Mouse (Mus musculus) ES-CJ7 (cell line): Measurements from ENCODE around the gene Thap4.

Experiments
- DNase-seq: peaks from one replicate; pipeline ENCODE4 v3.0.0; 2011; ENCODE audit warnings: low read depth, low spot score

Thap4 gene

GRCm38 (mm10) chr1:93754573-93755290, at the start of gene Thap4:
Thap4 (minus strand) TSS chr1:93754864.
- DNase-seq = peak; percentile 65

GRCm38 (mm10) chr1:93803556-93804507, 49.2 kb upstream of the Thap4 start, which contains the start of gene Ing5:
Ing5 (plus strand) TSS chr1:93803965.
- DNase-seq = peak; percentile 97

DNA sequence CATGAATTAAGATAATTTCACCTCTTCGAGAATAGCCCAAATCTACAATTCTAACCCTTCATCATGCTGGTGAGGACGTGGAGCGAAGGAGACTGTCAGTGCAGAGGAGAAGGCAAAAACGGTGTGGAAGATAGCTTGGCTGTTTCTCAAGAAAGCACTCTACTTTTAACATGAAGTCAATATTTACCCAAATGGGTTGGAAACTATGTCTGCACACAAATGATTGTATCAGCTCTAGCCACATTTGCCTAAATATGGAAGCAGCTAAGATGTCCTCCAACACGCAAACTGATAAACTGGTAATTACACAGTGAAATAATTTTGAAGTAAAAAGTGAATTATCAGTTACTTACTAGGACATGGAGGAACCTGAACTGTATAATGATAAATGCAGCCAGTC, 48.1 kb upstream of the Thap4 start:
- DNase-seq = no peak

GRCm38 (mm10) chr1:93801741-93802238, 47.1 kb upstream of the Thap4 start, which contains the start of gene Dtymk:
Dtymk (minus strand) TSS chr1:93801934.
- DNase-seq = peak; percentile 98

DNA sequence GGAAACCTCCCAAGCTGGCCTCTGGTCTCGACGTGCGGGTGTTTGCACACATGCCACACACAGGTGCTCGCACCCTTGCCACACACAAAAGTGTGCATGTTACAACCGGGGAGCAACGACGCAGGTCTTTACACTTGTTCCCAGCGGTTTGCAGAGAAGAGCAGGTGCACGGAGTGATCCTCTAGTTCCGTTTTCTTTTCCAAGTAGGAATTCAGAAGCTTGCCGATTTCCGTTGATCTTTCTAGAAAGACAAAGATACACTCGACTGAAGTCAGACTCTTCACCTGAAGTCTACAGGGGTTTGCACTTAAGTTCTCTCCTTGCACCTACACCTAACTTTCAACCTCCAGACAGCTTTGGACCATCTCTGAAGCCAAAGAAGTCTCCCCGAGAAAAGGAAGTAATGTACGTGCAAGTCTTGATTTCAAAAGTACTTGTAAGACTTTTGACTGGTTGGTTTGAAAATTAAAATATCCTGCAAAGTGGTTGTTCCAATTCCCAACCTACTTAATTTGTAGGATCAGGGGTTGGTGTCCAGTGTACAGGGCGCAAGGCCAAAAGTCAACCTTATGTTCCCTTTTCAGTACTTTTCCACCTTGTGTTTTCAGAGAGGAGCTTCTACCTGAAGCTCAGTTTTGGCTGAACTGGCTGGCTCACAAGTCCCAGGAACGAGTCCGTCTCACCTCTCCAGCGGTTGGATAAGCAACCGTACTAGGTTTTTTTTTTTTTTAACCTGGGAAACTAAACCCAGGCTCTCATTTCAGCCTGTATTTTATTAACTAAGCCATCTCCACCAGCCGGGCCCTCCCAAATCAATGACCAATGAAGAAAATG, 46.2 kb upstream of the Thap4 start:
- DNase-seq = no peak

DNA sequence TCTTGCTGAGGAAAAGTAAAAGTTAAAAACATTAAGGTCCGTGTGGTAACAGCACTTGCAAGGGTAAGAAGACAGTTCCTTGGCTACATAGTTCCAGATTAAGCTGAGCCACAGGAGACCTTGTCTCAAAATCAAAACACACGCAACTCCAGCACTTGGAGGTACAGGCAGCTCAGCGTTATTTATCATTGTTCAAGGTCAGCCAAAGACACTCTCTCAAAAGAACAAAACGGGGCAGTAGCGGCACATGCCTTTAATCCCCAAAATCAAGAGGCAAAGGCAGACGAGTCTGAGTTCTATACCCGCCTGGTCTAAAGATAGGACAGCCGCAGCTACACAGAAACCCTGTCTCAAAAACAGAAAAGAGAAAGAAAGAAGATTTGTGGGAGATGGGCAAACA, 41.2 kb upstream of the Thap4 start:
- DNase-seq = no peak

GRCm38 (mm10) chr1:93794526-93794925, 39.9 kb upstream of the Thap4 start:
- no peak for DNase-seq

DNA sequence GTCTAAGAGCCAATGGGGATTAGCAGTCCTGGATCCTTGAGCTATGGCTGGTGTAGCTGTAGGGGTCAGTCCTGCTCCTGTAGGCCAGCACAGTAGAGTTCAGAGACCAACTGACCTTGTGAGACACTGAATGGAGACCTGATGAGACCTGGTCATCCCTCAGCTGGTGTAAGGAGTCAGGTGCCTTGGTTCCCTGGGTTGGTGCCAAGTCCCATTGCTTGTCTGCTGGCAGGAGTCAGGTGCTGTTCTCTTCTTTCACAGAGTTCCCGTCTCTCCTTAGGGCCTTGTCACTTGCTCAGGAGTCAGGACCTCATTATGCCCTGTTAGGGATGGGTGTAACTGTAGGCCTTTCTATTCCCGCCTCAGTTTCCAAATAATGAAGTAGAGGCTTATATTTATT, 32.2 kb upstream of the Thap4 start:
- DNase-seq = no peak

GRCm38 (mm10) chr1:93776686-93777085, 22.0 kb upstream of the Thap4 start:
- no peak for DNase-seq

DNA sequence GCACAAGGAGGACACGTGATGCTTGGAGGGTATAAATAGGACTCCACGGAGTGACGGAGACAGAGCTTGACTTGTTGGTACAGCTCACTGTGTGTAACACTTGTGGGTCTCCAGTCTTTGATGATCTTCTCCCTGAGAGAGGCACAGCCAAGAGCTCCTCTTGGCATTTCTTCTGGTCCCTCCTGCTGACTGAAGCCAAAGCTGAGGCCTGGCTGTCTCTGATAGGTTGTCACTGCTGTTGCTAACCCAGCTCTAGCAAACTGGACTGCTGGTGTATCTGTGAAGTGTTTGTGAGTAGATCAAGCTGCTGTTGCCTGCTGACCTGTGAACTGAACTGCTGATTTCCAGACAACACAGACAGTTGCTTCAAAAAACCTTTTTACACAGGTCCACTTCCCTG, 15.2 kb upstream of the Thap4 start:
- DNase-seq = no peak

- DNase-seq = no peak
Measured at GRCm38 (mm10) chr1:93767600-93767999, 12.9 kb upstream of the Thap4 start.

DNA sequence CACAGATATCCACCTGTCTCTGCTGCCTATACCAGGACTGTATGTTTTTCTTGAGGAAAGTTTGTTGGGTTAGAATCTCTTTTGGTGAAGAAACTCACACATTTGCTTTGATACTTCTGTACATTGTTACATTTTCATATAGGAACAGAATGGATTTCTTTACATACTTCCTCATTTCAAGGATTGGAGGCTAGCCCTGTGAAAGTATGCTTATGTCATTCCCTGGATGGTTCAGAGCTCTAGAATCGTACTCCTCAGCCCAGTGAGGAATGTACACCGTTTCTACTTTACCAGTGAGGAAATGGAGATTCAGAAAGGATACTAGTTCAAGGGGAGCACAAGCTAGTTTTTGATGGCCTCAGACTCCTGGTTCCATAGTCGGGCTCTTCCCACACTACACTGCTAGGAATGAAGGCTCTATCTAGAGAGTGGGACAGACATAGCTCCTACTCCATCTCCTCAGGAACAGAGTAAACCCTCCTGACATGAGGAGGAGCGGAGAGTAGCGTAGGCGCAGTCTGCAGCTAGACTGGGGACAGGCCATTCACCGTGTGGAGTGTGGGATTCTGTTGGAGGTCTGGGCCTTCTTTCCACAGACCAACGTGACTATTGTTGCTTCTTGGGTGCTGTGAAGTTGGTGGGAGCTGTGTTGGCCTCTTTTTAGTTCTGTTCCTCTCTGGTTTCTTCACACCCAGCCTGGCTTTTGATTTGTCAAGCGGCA, 10.4 kb upstream of the Thap4 start:
- no peak for DNase-seq

- DNase-seq = peak; percentile 47
Measured at GRCm38 (mm10) chr1:93763531-93763930, 8.9 kb upstream of the Thap4 start.

DNA sequence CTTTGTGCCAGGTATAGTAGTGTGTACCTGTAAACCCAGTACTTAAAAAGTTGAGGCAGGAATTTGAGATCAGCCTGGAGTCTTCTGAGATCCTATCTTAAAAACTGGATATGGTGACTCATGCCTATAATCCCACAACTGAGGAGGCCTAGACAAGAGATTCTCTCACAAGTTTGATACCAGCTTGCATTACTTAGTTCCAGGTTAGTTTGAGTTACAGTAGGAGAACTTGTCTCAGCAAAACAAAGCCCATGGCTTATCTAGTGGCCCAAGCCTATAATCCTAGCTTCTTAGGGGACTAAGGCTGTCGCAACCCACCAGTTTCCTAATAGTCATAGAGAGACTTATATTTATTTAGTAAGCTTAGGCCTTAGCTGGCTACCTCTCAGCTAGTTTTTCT, 5.4 kb upstream of the Thap4 start:
- DNase-seq = no peak

GRCm38 (mm10) chr1:93756154-93756553, 1.5 kb upstream of the Thap4 start:
- DNase-seq = no peak

- no peak for DNase-seq
Measured at GRCm38 (mm10) chr1:93755618-93756017, 954 bp upstream of the Thap4 start.

GRCm38 (mm10) chr1:93755291-93755610, 587 bp upstream of the Thap4 start:
- DNase-seq = peak; percentile 49

DNA sequence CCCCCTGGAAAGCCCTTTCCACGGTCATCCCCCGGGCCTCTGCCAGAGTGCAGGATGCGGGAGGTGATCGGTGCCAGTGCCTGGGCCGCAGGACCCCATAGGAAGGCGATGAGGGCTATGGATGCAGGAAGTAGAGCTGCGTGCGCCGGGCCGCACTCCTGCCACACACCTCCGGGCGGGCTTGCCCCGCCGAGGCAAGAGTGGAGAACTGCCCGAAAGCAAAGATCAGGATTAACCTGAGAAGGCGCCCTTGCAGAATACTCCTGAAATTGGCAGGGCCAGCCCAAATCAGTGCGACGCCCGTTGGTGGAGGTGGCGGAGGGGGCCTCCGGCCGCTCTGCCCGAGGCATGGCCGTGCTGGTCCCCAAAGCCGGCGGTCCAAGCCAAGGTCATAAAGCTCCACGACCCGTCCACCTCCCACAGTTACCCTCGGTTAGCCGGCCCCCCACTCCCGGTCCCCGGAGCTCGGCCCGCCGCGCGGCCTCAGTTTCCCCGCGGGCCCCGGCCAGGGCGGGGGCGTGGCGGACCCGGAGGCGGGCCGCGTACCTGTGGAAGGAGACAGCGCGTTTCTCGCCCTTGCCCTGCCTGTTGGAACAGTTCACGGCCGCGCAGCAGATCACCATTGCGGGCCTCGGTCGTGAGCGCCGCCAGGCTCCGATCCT, 622 bp downstream of the Thap4 start:
- peak; percentile 28 for DNase-seq

DNA sequence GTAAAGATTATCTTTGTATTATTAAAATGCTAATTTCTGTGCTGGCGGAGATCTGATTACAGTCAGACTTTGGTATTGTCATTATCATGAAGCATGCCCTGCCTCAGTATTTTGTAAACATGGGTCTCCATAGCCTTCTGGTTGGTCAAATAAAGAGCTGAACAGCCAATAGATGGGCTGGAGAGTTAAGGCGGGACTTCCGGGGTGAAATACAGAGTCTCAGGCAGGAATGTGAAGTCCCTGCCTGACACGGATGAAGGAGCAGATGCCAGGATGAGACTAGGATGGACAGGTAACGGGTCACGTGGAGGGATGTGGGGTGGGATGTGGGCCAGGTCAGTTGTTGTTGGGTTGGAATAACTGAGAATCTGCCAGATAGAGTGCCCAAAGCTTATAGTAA, 3.4 kb downstream of the Thap4 start, which contains the start of gene Atg4b:
Atg4b (plus strand) TSS at position 211 of the 400 bp plus-strand sequence.
- peak; percentile 44 for DNase-seq

DNA sequence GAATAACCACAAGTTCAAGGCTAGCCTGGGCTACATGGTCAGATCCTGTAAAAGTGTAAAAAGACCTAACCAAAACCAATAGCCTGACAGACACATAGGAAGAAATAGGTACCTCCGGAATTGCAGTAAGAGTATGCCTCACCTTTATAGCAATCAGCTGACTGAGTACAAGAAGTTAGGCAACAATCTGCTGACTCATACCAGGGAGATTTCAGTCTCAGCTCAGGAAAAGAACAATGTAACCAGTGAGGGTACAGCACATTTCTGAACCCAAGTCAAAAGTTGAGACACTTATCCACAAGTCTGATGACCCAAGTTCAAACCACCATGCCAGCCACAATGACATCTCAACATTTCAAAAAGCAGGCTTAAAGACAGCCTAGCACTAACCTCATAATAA, 6.1 kb downstream of the Thap4 start:
- no peak for DNase-seq
